Mouse (Mus musculus): ENCODE measurements around the gene Sbpl. TPM values are rescaled to one million over a fixed set of nuclear protein-coding genes. Genes with fewer than 3 reads are reported as not detected.

The Sbpl gene
- total RNA-seq (2022): not detected

- DNase-seq: no peak
Measured at GRCm38 (mm10) chr17:23955174-23955573, at the start of gene Sbpl. Sbpl (minus strand) TSS chr17:23955274.

GRCm38 (mm10) chr17:24004071-24004665 is 49.1 kb upstream of the Sbpl start:
- DNase-seq: peak; percentile 74

- peak; percentile 42 for DNase-seq
Measured at GRCm38 (mm10) chr17:24000404-24000803, 45.3 kb upstream of the Sbpl start.

GRCm38 (mm10) chr17:23998383-23998782 is 43.3 kb upstream of the Sbpl start:
- DNase-seq: no peak

- DNase-seq: no peak
Measured at GRCm38 (mm10) chr17:23997901-23998300, 42.8 kb upstream of the Sbpl start, which contains the start of gene Prss22. Prss22 (minus strand) TSS chr17:23998100.

- DNase-seq: no peak
Measured at GRCm38 (mm10) chr17:23995421-23995820, 40.3 kb upstream of the Sbpl start.

GRCm38 (mm10) chr17:23994667-23995066 is 39.6 kb upstream of the Sbpl start:
- DNase-seq: no peak

GRCm38 (mm10) chr17:23993559-23994428 is 38.7 kb upstream of the Sbpl start:
- peak; percentile 89 for DNase-seq

GRCm38 (mm10) chr17:23992789-23993553 is 37.9 kb upstream of the Sbpl start:
- DNase-seq: no peak

- DNase-seq: no peak
Measured at GRCm38 (mm10) chr17:23989802-23990201, 34.7 kb upstream of the Sbpl start.

- DNase-seq: peak; percentile 42
Measured at GRCm38 (mm10) chr17:23984989-23985388, 29.9 kb upstream of the Sbpl start.

GRCm38 (mm10) chr17:23982912-23983311 is 27.8 kb upstream of the Sbpl start:
- DNase-seq: no peak

GRCm38 (mm10) chr17:23980297-23980909 is 25.3 kb upstream of the Sbpl start, which contains the start of gene Prss30:
Prss30 (minus strand) TSS chr17:23980566.
- DNase-seq: no peak

GRCm38 (mm10) chr17:23979471-23979870 is 24.4 kb upstream of the Sbpl start:
- no peak for DNase-seq

- no peak for DNase-seq
Measured at GRCm38 (mm10) chr17:23976665-23977064, 21.6 kb upstream of the Sbpl start.

- no peak for DNase-seq
Measured at GRCm38 (mm10) chr17:23971315-23971714, 16.2 kb upstream of the Sbpl start.

GRCm38 (mm10) chr17:23969231-23969630 is 14.2 kb upstream of the Sbpl start:
- peak; percentile 58 for DNase-seq

GRCm38 (mm10) chr17:23968780-23969179 is 13.7 kb upstream of the Sbpl start:
- no peak for DNase-seq

GRCm38 (mm10) chr17:23966658-23967401 is 11.8 kb upstream of the Sbpl start:
- DNase-seq: no peak

GRCm38 (mm10) chr17:23965805-23966425 is 10.8 kb upstream of the Sbpl start:
- no peak for DNase-seq

GRCm38 (mm10) chr17:23961573-23962122 is 6.6 kb upstream of the Sbpl start:
- DNase-seq: no peak

All from adrenal gland, adult 8-10 months (tissue).